Mouse (Mus musculus) erythroblast, adult 5-6 weeks (primary cell): ENCODE measurements around the gene Zfp760. TPM values are rescaled to one million over a fixed set of nuclear protein-coding genes. Genes with fewer than 3 reads are reported as not detected.

Experiments
- total RNA-seq, 2 experiments: library from RNA; stranded (forward) in 1 of 2; stranded (reverse) in 1 of 2; fragments of 150-400 nt in 1 of 2; fragments of 200-764, 138-1000 nt in 1 of 2; gene quantifications; 2 replicates each; pipeline versions ENCODE4 v1.2.3 to v1.2.4; 2015 to 2017; ENCODE audit warnings: low replicate concordance in 2 of 2

Gene Zfp760
- total RNA-seq, 2 experiments from 2014 or later: 2.0 to 10.2 TPM

Other genes with a start within 250 kb of the Zfp760 start
- gene Zfp53, start 218.7 kb upstream of the Zfp760 start, total RNA-seq (2015; ENCODE audit: low replicate concordance): 2.1 and 15.8 TPM in 2 replicates
- gene Zfp53, start 218.7 kb upstream of the Zfp760 start, total RNA-seq (2017; ENCODE audit: low replicate concordance): 0.84 and 6.5 TPM in 2 replicates
- gene Zfp52, start 172.2 kb upstream of the Zfp760 start, total RNA-seq (2015; ENCODE audit: low replicate concordance): 9.4 and 13.3 TPM in 2 replicates
- gene Zfp52, start 172.2 kb upstream of the Zfp760 start, total RNA-seq (2017; ENCODE audit: low replicate concordance): 3.8 and 5.2 TPM in 2 replicates
- gene Zfp948, start 140.7 kb upstream of the Zfp760 start, total RNA-seq (2015; ENCODE audit: low replicate concordance): 2.5 and 3.3 TPM in 2 replicates
- 0.28 and 0.77 TPM in 2 replicates for gene Zfp948, start 140.7 kb upstream of the Zfp760 start, total RNA-seq (2017; ENCODE audit: low replicate concordance)
- 0.19 and 2.3 TPM in 2 replicates for gene Zfp983, start 57.1 kb upstream of the Zfp760 start, total RNA-seq (2015; ENCODE audit: low replicate concordance)
- 1.1 and 4.3 TPM in 2 replicates for gene Zfp983, start 57.1 kb upstream of the Zfp760 start, total RNA-seq (2017; ENCODE audit: low replicate concordance)
- gene Gm10226, start 15.9 kb upstream of the Zfp760 start, total RNA-seq (2015; ENCODE audit: low replicate concordance): not detected in 2 replicates
- 56.8 TPM in 1 of 2 replicates, not detected in the other for gene Gm10226, start 15.9 kb upstream of the Zfp760 start, total RNA-seq (2017; ENCODE audit: low replicate concordance)
- gene Zfp229, start 23.1 kb downstream of the Zfp760 start, total RNA-seq (2015; ENCODE audit: low replicate concordance): 0.42 and 2.7 TPM in 2 replicates
- 1.1 and 1.7 TPM in 2 replicates for gene Zfp229, start 23.1 kb downstream of the Zfp760 start, total RNA-seq (2017; ENCODE audit: low replicate concordance)
- gene Zfp820, start 138.0 kb downstream of the Zfp760 start, total RNA-seq (2015; ENCODE audit: low replicate concordance): 1.7 TPM in 1 of 2 replicates, not detected in the other
- 2.0 TPM in 1 of 2 replicates, not detected in the other for gene Zfp820, start 138.0 kb downstream of the Zfp760 start, total RNA-seq (2017; ENCODE audit: low replicate concordance)
- gene Zfp995, start 202.2 kb downstream of the Zfp760 start, total RNA-seq (2015; ENCODE audit: low replicate concordance): not detected in 2 replicates
- 2.5 and 4.7 TPM in 2 replicates for gene Zfp995, start 202.2 kb downstream of the Zfp760 start, total RNA-seq (2017; ENCODE audit: low replicate concordance)